Mouse (Mus musculus): ENCODE measurements at regions not wholly inside any gene's neighbourhood (a gene's known extent, or its start where the extent isn't known, plus 50 kb on each side); places are given as distances from the start of the nearest gene placed in this dataset.

- TF ChIP-seq EP300 (IDR thresholded peaks at IDR 0.05; ENCODE audit: low read length), result no peak
- no peak for TF ChIP-seq HCFC1 (IDR thresholded peaks at IDR 0.05; ENCODE audit: low read depth, low read length)
- no peak for TF ChIP-seq CTCF (conservative IDR thresholded peaks at IDR 0.05 in 1 of 2, IDR thresholded peaks at IDR 0.05 in 1 of 2; ENCODE audit: low read depth in 2 of 2, low read length in 2 of 2)
- TF ChIP-seq SIN3A (IDR thresholded peaks at IDR 0.05; ENCODE audit: low read length), result no peak
- no peak for TF ChIP-seq MEF2A (IDR thresholded peaks at IDR 0.05; ENCODE audit: borderline replicate concordance, low read depth, low read length)
- no peak for TF ChIP-seq USF1 (IDR thresholded peaks at IDR 0.05; ENCODE audit: low read depth, low read length)
Observed at GRCm38 (mm10) chr4:55208386-55209345, 141.2 kb upstream of the Rad23b start.

Data from CH12.LX (cell line).